Mouse (Mus musculus): ENCODE results near the gene Pou2af1.

DNA sequence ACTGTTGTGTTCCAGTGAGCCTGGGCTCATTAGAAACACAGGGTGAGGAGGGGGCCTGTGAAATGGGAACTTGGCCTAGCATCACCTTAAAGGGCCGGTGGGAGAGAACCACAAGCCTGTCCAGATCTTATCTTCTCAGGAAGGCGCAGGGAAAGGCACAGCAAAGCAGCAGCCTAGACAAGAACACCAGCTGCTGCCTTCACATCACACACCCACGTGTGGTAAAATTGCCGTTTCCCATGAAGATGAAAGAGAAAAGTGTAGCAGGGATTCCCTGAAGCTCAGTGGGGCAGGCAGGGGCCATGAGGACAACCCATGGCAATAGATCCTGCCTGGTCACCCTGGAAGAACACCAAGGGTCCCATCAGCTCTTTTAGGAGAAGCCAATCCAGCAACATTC, 28.1 kb upstream of the Pou2af1 start:
- no peak for TF ChIP-seq CTCF (IDR thresholded peaks at IDR 0.05; ENCODE audit: low read depth, low read length)
- TF ChIP-seq TAL1 (conservative IDR thresholded peaks at IDR 0.05; ENCODE audit: low read depth, low read length) = no peak

Data from G1E (cell line).